ENCODE assay signal across 8 mouse cellular contexts in the genomic region with DNA sequence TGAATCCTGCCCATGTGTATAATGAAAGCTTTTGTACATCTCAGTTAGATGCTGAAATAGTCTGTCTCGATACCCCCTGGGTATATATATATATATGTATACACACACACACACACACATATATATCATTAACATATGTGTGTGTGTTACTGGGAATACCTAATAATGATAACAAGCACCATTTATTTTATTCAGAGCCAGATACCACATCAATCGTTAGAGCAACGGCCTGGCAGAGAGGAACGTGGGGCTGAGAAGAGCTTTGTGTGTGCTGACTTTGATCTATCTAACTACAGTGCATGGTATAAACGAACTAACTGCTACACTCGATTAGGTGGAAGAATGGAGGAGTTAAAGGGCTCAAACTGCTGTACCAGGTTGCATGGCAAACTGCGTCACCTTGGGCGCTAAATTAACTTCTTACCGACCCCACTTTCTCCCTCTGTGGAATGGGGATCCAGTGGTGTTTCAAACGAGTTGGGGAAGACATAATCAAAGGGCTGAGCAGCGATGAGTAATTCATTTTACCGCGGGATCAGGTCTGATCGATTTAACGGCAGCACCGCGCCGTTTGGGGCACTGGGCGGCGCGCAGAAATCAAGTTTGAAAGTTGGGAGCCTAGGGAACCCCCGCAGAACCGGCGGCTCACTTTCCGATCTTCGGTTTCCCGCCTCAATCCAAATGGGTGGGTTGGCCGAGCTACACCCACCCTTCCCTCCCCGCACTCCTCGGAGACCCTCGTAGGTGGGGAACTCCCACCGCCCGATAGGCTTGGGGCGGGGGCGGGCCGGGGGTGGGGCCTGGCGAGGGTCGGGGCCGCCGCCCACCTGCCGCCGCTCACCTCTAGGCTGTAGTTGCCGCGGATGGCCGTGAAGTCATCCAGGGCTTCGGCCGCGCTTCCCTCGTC. TPM values are rescaled to one million over a fixed set of nuclear protein-coding genes. Genes with fewer than 3 reads are reported as not detected.
DNase-seq lines count a peak whose midpoint lies in the region; ATAC-seq lines count a peak whose summit lies in the region.

No protein-coding gene starts in this region.

- 0 out of 2 replicates have a peak, but pooled peaks cover 4% of the 10 kb centered on the region for H3K9me3 ChIP-seq in limb, embryonic 15.5 days
- no peaks in the 10 kb centered on the region for H3K9me3 ChIP-seq in midbrain, embryonic 16.5 days (replicated peaks; ENCODE audit: control insufficient read depth, low read length, poor library complexity, severe bottlenecking)

- H3K27ac ChIP-seq in limb, embryonic 15.5 days = peak overlapping the region; percentile 98
- H3K27ac ChIP-seq in midbrain, embryonic 16.5 days (ENCODE audit: low read length) = peak overlapping the region; percentile 98

- WGBS in limb, embryonic 15.5 days = under 1% methylated on average over 49 of the region's 49 CpGs
- WGBS in midbrain, embryonic 16.5 days = 1% methylated on average over 45 of the region's 49 CpGs

- no peaks in the 10 kb centered on the region for H3K27me3 ChIP-seq in limb, embryonic 15.5 days
- no peaks in the 10 kb centered on the region for H3K27me3 ChIP-seq in midbrain, embryonic 16.5 days (ENCODE audit: control insufficient read depth, insufficient read depth, low read depth, low read length)

- H3K9ac ChIP-seq in limb, embryonic 15.5 days = peak overlapping the region; percentile 90
- H3K9ac ChIP-seq in midbrain, embryonic 16.5 days (ENCODE audit: low read depth, low read length) = peak overlapping the region; percentile 94

- H3K36me3 ChIP-seq in limb, embryonic 15.5 days = peaks cover 7% of the 10 kb centered on the region
- H3K36me3 ChIP-seq in midbrain, embryonic 16.5 days (ENCODE audit: control insufficient read depth, insufficient read depth, low read length) = peaks cover 6% of the 10 kb centered on the region; the same call in 1 of the 2 replicates

- H3K4me2 ChIP-seq in limb, embryonic 15.5 days = peak overlapping the region; percentile 71
- H3K4me2 ChIP-seq in midbrain, embryonic 16.5 days (ENCODE audit: low read length) = peak overlapping the region; percentile 60

- ATAC-seq in erythroid progenitor cell, adult 5-6 weeks (replicated peaks; ENCODE audit: low FRiP score, poor library complexity, severe bottlenecking) = peak; percentile 39
- peak; percentile 82 for ATAC-seq in limb, embryonic 15.5 days (ENCODE audit: insufficient number of reproducible peaks, low FRiP score, low TSS enrichment, low read depth)
- ATAC-seq in midbrain, embryonic 16.5 days = no peak; the same call in 1 of the 2 replicates

- DNase-seq in layer of hippocampus, adult 18-20 months (ENCODE audit: low spot score in 2 of 2) = peak; percentile 5 to 12
- DNase-seq in layer of hippocampus, adult 9-11 months = no peak
- DNase-seq in adipocyte (ENCODE audit: low spot score) = peak; percentile 57
- DNase-seq in induced T-regulatory cell, adult 2 months (ENCODE audit: low read depth) = peak; percentile 83
- DNase-seq in thymus, postnatal 0 days (ENCODE audit: low spot score) = peak; percentile 62

- peak overlapping the region; percentile 82 for H3K4me3 ChIP-seq in limb, embryonic 15.5 days
- peak overlapping the region; percentile 69 for H3K4me3 ChIP-seq in midbrain, embryonic 16.5 days (ENCODE audit: low read depth, low read length)

- H3K4me1 ChIP-seq in limb, embryonic 15.5 days = 0 out of 2 replicates have a peak, but pooled peaks cover 8% of the 10 kb centered on the region
- H3K4me1 ChIP-seq in midbrain, embryonic 16.5 days (ENCODE audit: control insufficient read depth, insufficient read depth, low read length) = peaks cover 6% of the 10 kb centered on the region; the same call in 1 of the 2 replicates

RNA-seq across cellular contexts. Expression of a gene that starts 0.6 kb away (rescaled TPM):
- 1 to 10 TPM; 1.1 to 1.9 TPM for total RNA-seq in layer of hippocampus, adult 18-20 months (2021)
- 129 and 132 TPM in 2 replicates for total RNA-seq in erythroid progenitor cell, adult 5-6 weeks (2015; ENCODE audit: low replicate concordance)
- total RNA-seq in erythroid progenitor cell, adult 5-6 weeks (2017; ENCODE audit: low replicate concordance) = 160 and 169 TPM in 2 replicates
- polyA plus RNA-seq in limb, embryonic 15.5 days (2015; fragmentation: Nextera tagmentation; extraction: Ambion mirVana) = 17.3 and 18.0 TPM in 2 replicates
- polyA plus RNA-seq in midbrain, embryonic 16.5 days (2015; fragmentation: Nextera tagmentation; extraction: Ambion mirVana) = 4.2 and 5.3 TPM in 2 replicates
- polyA plus RNA-seq in thymus, postnatal 0 days (2015; fragmentation: Nextera tagmentation; extraction: Ambion mirVana) = 36.5 and 40.7 TPM in 2 replicates
